Mouse (Mus musculus) thymus, postnatal 0 days (tissue): ENCODE data around the gene Slc25a15. TPM values are rescaled to one million over a fixed set of nuclear protein-coding genes. Genes with fewer than 3 reads are reported as not detected.

Source experiments
- polyA plus RNA-seq: library from polyadenylated mRNA; unstranded; fragments of >200 nt; fragmentation: Nextera tagmentation; extraction: Ambion mirVana; gene quantifications from 2 replicates; pipeline ENCODE4 v1.2.1, GENCODE M21; 2015

The Slc25a15 gene
- polyA plus RNA-seq, 1 experiment from 2014 or later: 11.8 TPM

Other genes with a start within 250 kb of the Slc25a15 start
- 4.5 and 4.7 TPM in 2 replicates for gene Nek3, start 232.2 kb downstream of the Slc25a15 start, polyA plus RNA-seq
- gene Ckap2, start 212.8 kb downstream of the Slc25a15 start, polyA plus RNA-seq: 34.7 and 37.7 TPM in 2 replicates
- gene Vps36, start 205.8 kb downstream of the Slc25a15 start, polyA plus RNA-seq: 38.9 and 39.0 TPM in 2 replicates
- gene Thsd1, start 171.3 kb downstream of the Slc25a15 start, polyA plus RNA-seq: 2.2 and 2.6 TPM in 2 replicates
- not detected in 2 replicates for gene Tpte, start 115.2 kb downstream of the Slc25a15 start, polyA plus RNA-seq
- gene Mrps31, start 12.8 kb upstream of the Slc25a15 start, polyA plus RNA-seq: 42.4 and 42.6 TPM in 2 replicates